Mouse (Mus musculus) MEL (cell line): ENCODE measurements around the gene Iqca. TPM values are rescaled to one million over a fixed set of nuclear protein-coding genes. Genes with fewer than 3 reads are reported as not detected.

ENCODE experiments used
- DNase-seq: peaks from one replicate; pipeline ENCODE4 v3.0.0; 2011; ENCODE audit warnings: low read depth, low spot score
- H3K27ac ChIP-seq: 2 replicates; pipeline ENCODE4 v1.5.1; 2012; ENCODE audit warnings: low read depth, mild to moderate bottlenecking, control low read depth, low read length, moderate library complexity; ENCODE audit not compliant: control insufficient read depth
- H3K27me3 ChIP-seq, 2 experiments: fragments of 150-350 bp in 1 of 2; sonication (generic) in 1 of 2; 2 replicates each; pipeline ENCODE4 v1.6.1; 2012; ENCODE audit warnings: low read length in 2 of 2, mild to moderate bottlenecking in 2 of 2, improper control_type of control experiment in 1 of 2, moderate library complexity in 1 of 2; ENCODE audit not compliant: insufficient read depth in 2 of 2, control insufficient read depth in 1 of 2
- H3K36me3 ChIP-seq, 2 experiments: 2 replicates each; pipeline ENCODE4 v1.6.1; 2012 to 2014; ENCODE audit warnings: low read length in 2 of 2, improper control_type of control experiment in 1 of 2, inconsistent platforms in 1 of 2, mild to moderate bottlenecking in 1 of 2; ENCODE audit not compliant: insufficient read depth in 2 of 2, control insufficient read depth in 1 of 2
- H3K4me1 ChIP-seq, 2 experiments: fragments of 150-350 bp in 1 of 2; sonication (generic) in 1 of 2; 2 replicates each; pipeline ENCODE4 v1.6.1; 2012; ENCODE audit warnings: low read length in 2 of 2, improper control_type of control experiment in 1 of 2, mild to moderate bottlenecking in 1 of 2; ENCODE audit not compliant: insufficient read depth in 2 of 2, control insufficient read depth in 1 of 2
- H3K4me3 ChIP-seq, 2 experiments: fragments of 150-350 bp in 1 of 2; sonication (generic) in 1 of 2; 2 replicates each; pipeline ENCODE4 v1.5.1; 2012; ENCODE audit warnings: low read depth in 2 of 2, low read length in 2 of 2, mild to moderate bottlenecking in 2 of 2, moderate library complexity in 2 of 2, control low read depth in 1 of 2, improper control_type of control experiment in 1 of 2; ENCODE audit not compliant: control insufficient read depth in 1 of 2, insufficient read depth in 1 of 2
- H3K79me2 ChIP-seq: 2 replicates; pipeline ENCODE4 v1.6.1; 2012; ENCODE audit warnings: mild to moderate bottlenecking, low read length, moderate library complexity; ENCODE audit not compliant: control insufficient read depth, poor library complexity, insufficient read depth
- H3K9ac ChIP-seq: 2 replicates; pipeline ENCODE4 v1.6.1; 2012; ENCODE audit warnings: low read depth, mild to moderate bottlenecking, control low read depth, low read length, moderate library complexity; ENCODE audit not compliant: control insufficient read depth, poor library complexity, severe bottlenecking
- H3K9me3 ChIP-seq: fragments of 150-350 bp; sonication (generic); replicated peaks from 2 replicates; pipeline ENCODE4 v1.6.1; 2012; ENCODE audit warnings: mild to moderate bottlenecking, low read length, improper control_type of control experiment, moderate library complexity; ENCODE audit not compliant: insufficient read depth
- CHD1 ChIP-seq: IDR thresholded peaks from 2 replicates; pipeline ENCODE4 v1.6.1; 2012; ENCODE audit warnings: low read depth, mild to moderate bottlenecking, inconsistent platforms, low read length, improper control_type of control experiment
- CHD2 ChIP-seq: IDR thresholded peaks from 2 replicates; pipeline ENCODE4 v1.6.1; 2011; ENCODE audit warnings: low read length, improper control_type of control experiment
- CTCF ChIP-seq, 3 experiments: IDR thresholded peaks in 2 of 3; conservative IDR thresholded peaks in 1 of 3; 2 replicates each; pipeline ENCODE4 v1.5.1; 2011 to 2012; ENCODE audit warnings: low read length in 3 of 3, low read depth in 2 of 3, mild to moderate bottlenecking in 2 of 3, improper control_type of control experiment in 1 of 3, inconsistent platforms in 1 of 3, mixed read lengths in 1 of 3, moderate library complexity in 1 of 3; ENCODE audit not compliant: control insufficient read depth in 1 of 3, insufficient read depth in 1 of 3, poor library complexity in 1 of 3, severe bottlenecking in 1 of 3
- ELF1 ChIP-seq: IDR thresholded peaks from 2 replicates; pipeline ENCODE4 v1.6.1; 2014; ENCODE audit warnings: low read depth, mild to moderate bottlenecking, inconsistent platforms, low read length, improper control_type of control experiment, moderate library complexity
- EP300 ChIP-seq, 2 experiments: IDR thresholded peaks; 2 replicates each; pipeline ENCODE4 v1.6.1; 2011; ENCODE audit warnings: improper control_type of control experiment in 2 of 2, low read length in 2 of 2, low read depth in 1 of 2, mild to moderate bottlenecking in 1 of 2
- ETS1 ChIP-seq: IDR thresholded peaks from 2 replicates; pipeline ENCODE4 v1.6.1; 2012; ENCODE audit warnings: low read depth, mild to moderate bottlenecking, inconsistent platforms, low read length, improper control_type of control experiment, moderate library complexity
- MAFK ChIP-seq: IDR thresholded peaks from 2 replicates; pipeline ENCODE4 v1.6.1; 2011; ENCODE audit warnings: low read depth, mild to moderate bottlenecking, low read length, improper control_type of control experiment, borderline replicate concordance
- MEF2A ChIP-seq: IDR thresholded peaks from 2 replicates; pipeline ENCODE4 v1.6.1; 2014; ENCODE audit warnings: low read depth, mild to moderate bottlenecking, inconsistent platforms, low read length, improper control_type of control experiment; ENCODE audit not compliant: poor library complexity, insufficient replicate concordance, severe bottlenecking; ENCODE audit errors: extremely low read depth
- MXI1 ChIP-seq: IDR thresholded peaks from 2 replicates; pipeline ENCODE4 v1.6.1; 2011; ENCODE audit warnings: mild to moderate bottlenecking, low read depth, low read length, improper control_type of control experiment
- NELFE ChIP-seq: IDR thresholded peaks from 2 replicates; pipeline ENCODE4 v1.6.1; 2011; ENCODE audit warnings: low read depth, low read length, improper control_type of control experiment
- NRF1 ChIP-seq: IDR thresholded peaks from 2 replicates; pipeline ENCODE4 v1.6.1; 2014; ENCODE audit warnings: low read depth, mild to moderate bottlenecking, inconsistent platforms, low read length, improper control_type of control experiment, moderate library complexity; ENCODE audit not compliant: poor library complexity, insufficient read depth, severe bottlenecking
- POLR2A ChIP-seq, 2 experiments: IDR thresholded peaks; 2 replicates each; pipeline ENCODE4 v1.6.1; 2011 to 2012; ENCODE audit warnings: low read length in 2 of 2, mild to moderate bottlenecking in 2 of 2, control low read depth in 1 of 2, improper control_type of control experiment in 1 of 2, low read depth in 1 of 2, moderate library complexity in 1 of 2; ENCODE audit not compliant: control insufficient read depth in 1 of 2, insufficient read depth in 1 of 2, poor library complexity in 1 of 2
- RCOR1 ChIP-seq: IDR thresholded peaks from 2 replicates; pipeline ENCODE4 v1.6.1; 2012; ENCODE audit warnings: low read depth, mild to moderate bottlenecking, inconsistent platforms, low read length, improper control_type of control experiment
- SMC3 ChIP-seq: IDR thresholded peaks from 2 replicates; pipeline ENCODE4 v1.6.1; 2011; ENCODE audit warnings: low read depth, low read length, improper control_type of control experiment
- TBP ChIP-seq: IDR thresholded peaks from 2 replicates; pipeline ENCODE4 v1.8.0; 2011; ENCODE audit warnings: low read depth, low read length, improper control_type of control experiment
- TCF12 ChIP-seq: IDR thresholded peaks from 2 replicates; pipeline ENCODE4 v1.6.1; 2014; ENCODE audit warnings: low read depth, mild to moderate bottlenecking, inconsistent platforms, low read length, improper control_type of control experiment, moderate library complexity
- USF1 ChIP-seq: IDR thresholded peaks from 2 replicates; pipeline ENCODE4 v1.6.1; 2014; ENCODE audit warnings: low read depth, mild to moderate bottlenecking, inconsistent platforms, low read length, improper control_type of control experiment, moderate library complexity
- ZMIZ1 ChIP-seq: IDR thresholded peaks from 2 replicates; pipeline ENCODE4 v1.6.1; 2012; ENCODE audit warnings: low read depth, mild to moderate bottlenecking, inconsistent platforms, low read length, improper control_type of control experiment, moderate library complexity
- ZNF384 ChIP-seq: IDR thresholded peaks from 2 replicates; pipeline ENCODE4 v1.6.1; 2012; ENCODE audit warnings: low read depth, mild to moderate bottlenecking, inconsistent platforms, low read length, improper control_type of control experiment
- polyA plus RNA-seq, 2 experiments: library from polyadenylated mRNA; stranded (reverse) in 1 of 2; unstranded in 1 of 2; fragments of >175 nt in 1 of 2; fragments of >200 nt in 1 of 2; gene quantifications; 2 replicates each; pipeline versions ENCODE4 v1.2.1 to v1.2.4; 2012; ENCODE audit warnings: low replicate concordance in 2 of 2, low read depth in 1 of 2; ENCODE audit not compliant: insufficient read length in 2 of 2, insufficient read depth in 1 of 2, missing spikeins in 1 of 2
- total RNA-seq: library from RNA; depleted of rRNA; stranded (reverse); fragments of 300-350 nt; gene quantifications from 2 replicates; pipeline ENCODE4 v1.2.3, GENCODE M21; 2012

Iqca gene
- total and polyA plus RNA-seq, 3 experiments: 0.39 TPM; not detected in 2

- Histone ChIP-seq H3K36me3 (no peaks in the 10 kb centered on the region), H3K4me1 (no peaks in the 10 kb centered on the region), H3K79me2 (no peaks in the 10 kb centered on the region), H3K9ac (no peak overlapping the region), H3K27ac (no peak overlapping the region), H3K27me3 (no peaks in the 10 kb centered on the region), H3K9me3 (no peaks in the 10 kb centered on the region), H3K4me3 (no peak overlapping the region)
- DNase-seq: no peak
- TF ChIP-seq NELFE (no peak), CTCF (IDR thresholded peaks at IDR 0.05 in 2 of 3, conservative IDR thresholded peaks at IDR 0.05 in 1 of 3; ENCODE audit: control insufficient read depth in 1 of 3, insufficient read depth in 1 of 3, low read depth in 2 of 3, low read length in 3 of 3, poor library complexity in 1 of 3, severe bottlenecking in 1 of 3) (no peak), RCOR1 (no peak), ETS1 (no peak), SMC3 (no peak), ELF1 (no peak), MEF2A (no peak), POLR2A (IDR thresholded peaks at IDR 0.05; ENCODE audit: control insufficient read depth in 1 of 2, insufficient read depth in 1 of 2, low read depth in 1 of 2, low read length in 2 of 2, poor library complexity in 1 of 2) (no peak), TBP (no peak), MAFK (no peak), EP300 (IDR thresholded peaks at IDR 0.05; ENCODE audit: low read depth in 1 of 2, low read length in 2 of 2) (no peak), CHD2 (no peak), ZNF384 (no peak), ZMIZ1 (no peak), MXI1 (no peak), NRF1 (no peak), CHD1 (no peak)
These were observed 3.4 kb upstream of the Iqca start for GRCm38 (mm10) chr1:90156589-90156988.

- H3K4me3 ChIP-seq: no peak overlapping the region
- H3K27ac ChIP-seq: no peak overlapping the region
- H3K27me3 ChIP-seq: no peaks in the 10 kb centered on the region
- H3K79me2 ChIP-seq: no peaks in the 10 kb centered on the region
- H3K4me1 ChIP-seq: no peaks in the 10 kb centered on the region
- DNase-seq: no peak
- no peaks in the 10 kb centered on the region for H3K36me3 ChIP-seq
- H3K9ac ChIP-seq: no peak overlapping the region
- no peaks in the 10 kb centered on the region for H3K9me3 ChIP-seq
- no peak for TF ChIP-seq TCF12
- no peak for TF ChIP-seq ZMIZ1
- no peak for TF ChIP-seq USF1
- no peak for TF ChIP-seq ETS1
- no peak for TF ChIP-seq TBP
- TF ChIP-seq EP300 (IDR thresholded peaks at IDR 0.05; ENCODE audit: low read depth in 1 of 2, low read length in 2 of 2): no peak
These were observed 586 bp upstream of the Iqca start for GRCm38 (mm10) chr1:90153787-90154186.
